19 mouse cellular contexts compared by ENCODE assay signal in genomic region chr11:4498774-4499173, GRCm38 (mm10). TPM values are rescaled to one million over a fixed set of nuclear protein-coding genes. Genes with fewer than 3 reads are reported as not detected.
A peak's percentile ranks its signal among the peaks of the same experiment; 100 is the strongest.
DNase-seq lines count a peak whose midpoint lies in the region; ATAC-seq lines count a peak whose summit lies in the region.
"Had no signal": no experiment of that assay in that cellular context is flagged by ENCODE, and none has a peak within 500 bp of the region (broad histone marks: within the 10 kb centered on the region; RNA-seq: fewer than 3 reads in every experiment).

No protein-coding gene starts in this region.

- peak; percentile 35 for ATAC-seq in CD4-positive, CD25-positive, alpha-beta regulatory T cell, adult 4 months
- ATAC-seq: forebrain, embryonic 14.5 days had no signal

- intact Hi-C loops in heart, postnatal 36 days (cut with DNase I): loop anchor here (5.0 kb wide), 1 partner anchor 274 kb away; no protein-coding TSS in a partner anchor

- peak; percentile 86 for DNase-seq in heart, adult 11 months
- no peak for DNase-seq in heart, postnatal 36 days
- peak; percentile 41 for DNase-seq in lung, postnatal 10 days
- no peak for DNase-seq in lung, postnatal 25 days (ENCODE audit: low spot score)
- no peak for DNase-seq in ovary, postnatal 10 days (ENCODE audit: low spot score)
- no peak for DNase-seq in cerebellum, postnatal 10 days
- DNase-seq: adrenal gland, adult 8-10 months; adrenal gland, postnatal 36 days; B cell, adult 2 months; cerebellum, adult 2 months; cerebellum, postnatal 14 days; embryo, embryonic 11 days; gastrocnemius, adult 2 months; gastrocnemius, postnatal 25 days had no signal

RNA-seq across cellular contexts. Expression of gene Hormad2, which starts 57.9 kb away (rescaled TPM):
- under 1 TPM in 1 of 2 experiments, not detected in 1; 0.14 TPM for total RNA-seq in heart, postnatal 36 days (2021)
- polyA plus RNA-seq in CD4-positive, CD25-positive, alpha-beta regulatory T cell, adult 4 months (2017; shearing (Covaris generic)): under 1 TPM; 0.42 to 0.98 TPM
- total RNA-seq: gastrocnemius, adult 2 months; gastrocnemius, postnatal 25 days had no signal
- polyA plus RNA-seq: erythroblast, embryonic 14.5 days; heart, postnatal 0 days; hindbrain, embryonic 10.5 days had no signal

Comparison
In these comparisons a context has a peak if more than half of its experiments do, and no peak if none do; other contexts are left out.
1. DNase-seq: peak in heart, adult 11 months (single experiment) and lung, postnatal 10 days (single experiment); none in heart, postnatal 36 days (0 of 2), lung, postnatal 25 days (single experiment), ovary, postnatal 10 days (single experiment) and cerebellum, postnatal 10 days (0 of 2).